Mouse (Mus musculus) heart, embryonic 16.5 days (tissue): ENCODE results near the gene Mettl3. TPM values are rescaled to one million over a fixed set of nuclear protein-coding genes. Genes with fewer than 3 reads are reported as not detected.
A peak's percentile ranks its signal among the peaks of the same experiment; 100 is the strongest.

ENCODE experiments used
- ATAC-seq: fragments of 200-750 bp; cut with Nextera tagmentation; replicated peaks from 2 replicates; pipeline ENCODE4 v1.8.0; 2017; ENCODE audit warnings: moderate number of reproducible peaks; ENCODE audit not compliant: insufficient read depth, low FRiP score; ENCODE audit errors: extremely low read depth
- H3K27ac ChIP-seq: fragments of 300-500 bp; sonication (generic); 2 replicates; pipeline ENCODE4 v1.5.1; 2014; ENCODE audit warnings: mild to moderate bottlenecking, low read length, control low read depth, moderate library complexity
- H3K27me3 ChIP-seq: fragments of 300-500 bp; sonication (generic); 2 replicates; pipeline ENCODE4 v1.6.1; 2014; ENCODE audit warnings: low read length, mixed read lengths; ENCODE audit not compliant: control insufficient read depth, insufficient read depth
- H3K36me3 ChIP-seq: fragments of 300-500 bp; sonication (generic); 2 replicates; pipeline ENCODE4 v1.6.1; 2014; ENCODE audit not compliant: control insufficient read depth, insufficient read depth
- H3K4me1 ChIP-seq: fragments of 300-500 bp; sonication (generic); 2 replicates; pipeline ENCODE4 v1.6.1; 2014; ENCODE audit warnings: low read length, mixed read lengths; ENCODE audit not compliant: control insufficient read depth, insufficient read depth
- H3K4me2 ChIP-seq: fragments of 300-500 bp; sonication (generic); 2 replicates; pipeline ENCODE4 v1.6.1; 2014; ENCODE audit warnings: low read depth, mild to moderate bottlenecking, control low read depth, low read length
- H3K4me3 ChIP-seq: fragments of 300-500 bp; sonication (generic); 2 replicates; pipeline ENCODE4 v1.5.1; 2014; ENCODE audit warnings: mild to moderate bottlenecking, control low read depth, low read length
- H3K9ac ChIP-seq: fragments of 300-500 bp; sonication (generic); 2 replicates; pipeline ENCODE4 v1.6.1; 2014; ENCODE audit warnings: low read length, control low read depth
- H3K9me3 ChIP-seq: fragments of 300-500 bp; sonication (generic); replicated peaks from 2 replicates; pipeline ENCODE4 v1.6.1; 2016; ENCODE audit warnings: low read length; ENCODE audit not compliant: control insufficient read depth
- WGBS: fragments of 180-500 bp; shearing (Covaris S2); extraction: QIAGEN DNeasy Blood & Tissue Kit; methylation state at CpG from one replicate; pipeline ENCODE4 v1.1.7; 2014; 5-methylcytosine and 5-hydroxymethylcytosine counted together
- polyA plus RNA-seq: library from polyadenylated mRNA; unstranded; fragments of >200 nt; fragmentation: Nextera tagmentation; extraction: Ambion mirVana; gene quantifications from 2 replicates; pipeline ENCODE4 v1.2.1, GENCODE M21; 2015

The Mettl3 gene
- polyA plus RNA-seq, 1 experiment from 2014 or later: 28.7 TPM

GRCm38 (mm10) chr14:52257484-52258213 lies 47.3 kb downstream of the Mettl3 start, which contains the start of gene Chd8:
Gene Chd8, minus strand, starts transcription at chr14:52257780.
- peak; percentile 100 for ATAC-seq
- WGBS: under 1% methylated on average over 54 of the region's 54 CpGs

GRCm38 (mm10) chr14:52256311-52257175 lies 48.4 kb downstream of the Mettl3 start:
- Histone ChIP-seq H3K36me3 (no peaks in the 10 kb centered on the region), H3K4me3 (peak overlapping the region; percentile 74), H3K9ac (peak overlapping the region; percentile 93), H3K4me2 (peak overlapping the region; percentile 85), H3K27ac (peak overlapping the region; percentile 87), H3K9me3 (no peaks in the 10 kb centered on the region), H3K27me3 (no peaks in the 10 kb centered on the region), H3K4me1 (peaks cover 7% of the 10 kb centered on the region)
- WGBS: 5% methylated on average over 18 of the region's 18 CpGs
- no peak for ATAC-seq

More at GRCm38 (mm10) chr14:52257484-52258213, 47.3 kb downstream of the Mettl3 start, which contains the start of gene Chd8:
- Histone ChIP-seq H3K4me1 (peaks cover 7% of the 10 kb centered on the region), H3K27me3 (no peaks in the 10 kb centered on the region), H3K36me3 (no peaks in the 10 kb centered on the region), H3K9ac (peak within 1 kb of the TSS; percentile 93), H3K4me2 (peak within 1 kb of the TSS; percentile 85), H3K27ac (peak within 1 kb of the TSS; percentile 87), H3K4me3 (peak within 1 kb of the TSS; percentile 74), H3K9me3 (no peaks in the 10 kb centered on the region)

GRCm38 (mm10) chr14:52246129-52246528 lies 58.8 kb downstream of the Mettl3 start:
- ATAC-seq: no peak
- no peak overlapping the region for H3K27ac ChIP-seq
- WGBS: 69% methylated on average over 4 of the region's 4 CpGs

More at GRCm38 (mm10) chr14:52246129-52246528, 58.8 kb downstream of the Mettl3 start:
- H3K9me3 ChIP-seq: no peaks in the 10 kb centered on the region
- H3K4me3 ChIP-seq: no peak overlapping the region
- peaks cover 16% of the 10 kb centered on the region for H3K4me1 ChIP-seq
- no peak overlapping the region for H3K4me2 ChIP-seq
- no peak overlapping the region for H3K9ac ChIP-seq
- H3K36me3 ChIP-seq: no peaks in the 10 kb centered on the region
- H3K27me3 ChIP-seq: no peaks in the 10 kb centered on the region

Other genes starting within 250 kb of the Mettl3 start
- gene Hnrnpc, start 201.1 kb downstream of the Mettl3 start, polyA plus RNA-seq: 337 and 412 TPM in 2 replicates
- gene Rpgrip1, start 194.4 kb downstream of the Mettl3 start, polyA plus RNA-seq: 24.7 and 29.5 TPM in 2 replicates
- gene Supt16, start 107.7 kb downstream of the Mettl3 start, polyA plus RNA-seq: 26.4 and 28.1 TPM in 2 replicates
- 20.8 and 21.9 TPM in 2 replicates for gene Chd8, start 47.3 kb downstream of the Mettl3 start, polyA plus RNA-seq
- gene Tox4, start 26.0 kb downstream of the Mettl3 start, polyA plus RNA-seq: 28.8 and 33.7 TPM in 2 replicates
- 15.5 and 16.5 TPM in 2 replicates for gene Rab2b, start 25.6 kb downstream of the Mettl3 start, polyA plus RNA-seq
- 5.1 and 5.6 TPM in 2 replicates for gene Sall2, start 23.6 kb upstream of the Mettl3 start, polyA plus RNA-seq
- not detected in 2 replicates for gene Olfr1513, start 51.3 kb upstream of the Mettl3 start, polyA plus RNA-seq
- gene Olfr1512, start 74.0 kb upstream of the Mettl3 start, polyA plus RNA-seq: not detected in 2 replicates
- not detected in 2 replicates for gene Olfr1511, start 92.3 kb upstream of the Mettl3 start, polyA plus RNA-seq
- not detected in 2 replicates for gene Olfr1510, start 109.2 kb upstream of the Mettl3 start, polyA plus RNA-seq
- gene Olfr1509, start 137.9 kb upstream of the Mettl3 start, polyA plus RNA-seq: not detected in 2 replicates
- gene Olfr1508, start 162.4 kb upstream of the Mettl3 start, polyA plus RNA-seq: not detected in 2 replicates
- not detected in 2 replicates for gene Olfr1507, start 190.6 kb upstream of the Mettl3 start, polyA plus RNA-seq